Mouse (Mus musculus) liver, embryonic 14.5 days (tissue): ENCODE results near the gene Clk2. TPM values are rescaled to one million over a fixed set of nuclear protein-coding genes. Genes with fewer than 3 reads are reported as not detected.
"Not testable (repeated sequence)": the region's sequence is repeated elsewhere in the genome, so short reads cannot be mapped to it uniquely, and the experiment has no call there.

Experiments
- ATAC-seq: fragments of 200-750 bp; cut with Nextera tagmentation; 2 replicates; pipeline ENCODE4 v1.8.0; 2017; ENCODE audit warnings: moderate number of reproducible peaks, mild to moderate bottlenecking, moderate library complexity; ENCODE audit not compliant: insufficient read depth
- DNase-seq, 3 experiments: peaks; one replicate each; pipeline ENCODE4 v3.0.0-alpha.2; 2012 to 2013; ENCODE audit warnings: low read depth in 3 of 3, low spot score in 3 of 3
- H3K27ac ChIP-seq: fragments of 300-500 bp; sonication (generic); 2 replicates; pipeline ENCODE4 v1.5.1; 2014; ENCODE audit warnings: moderate library complexity, mild to moderate bottlenecking, control low read depth, inconsistent platforms
- H3K27me3 ChIP-seq: fragments of 300-500 bp; sonication (generic); 2 replicates; pipeline ENCODE4 v1.6.1; 2014; ENCODE audit warnings: mild to moderate bottlenecking, low read length, moderate library complexity; ENCODE audit not compliant: control insufficient read depth, insufficient read depth
- H3K36me3 ChIP-seq: fragments of 300-500 bp; sonication (generic); replicated peaks from 2 replicates; pipeline ENCODE4 v1.6.1; 2014; ENCODE audit warnings: low read depth; ENCODE audit not compliant: control insufficient read depth, insufficient read depth
- H3K4me1 ChIP-seq, 2 experiments: fragments of 200-500 bp in 1 of 2; fragments of 300-500 bp in 1 of 2; sonication (generic) in 1 of 2; replicated peaks; 2 replicates each; pipeline ENCODE4 v1.6.1; 2012 to 2014; ENCODE audit warnings: antibody characterized with exemption in 1 of 2, inconsistent platforms in 1 of 2, low read length in 1 of 2; ENCODE audit not compliant: control insufficient read depth in 2 of 2, insufficient read depth in 2 of 2
- H3K4me2 ChIP-seq: fragments of 300-500 bp; sonication (generic); 2 replicates; pipeline ENCODE4 v1.6.1; 2014; ENCODE audit warnings: low read depth, mild to moderate bottlenecking, control low read depth, moderate library complexity
- H3K4me3 ChIP-seq, 2 experiments: fragments of 200-500 bp in 1 of 2; fragments of 300-500 bp in 1 of 2; sonication (generic) in 1 of 2; 2 replicates each; pipeline ENCODE4 v1.5.1; 2012 to 2014; ENCODE audit warnings: low read depth in 2 of 2, low read length in 2 of 2, mild to moderate bottlenecking in 2 of 2, control low read depth in 1 of 2, inconsistent platforms in 1 of 2, moderate library complexity in 1 of 2; ENCODE audit not compliant: insufficient read depth in 1 of 2
- H3K9ac ChIP-seq: fragments of 300-500 bp; sonication (generic); replicated peaks from 2 replicates; pipeline ENCODE4 v1.6.1; 2014; ENCODE audit warnings: mild to moderate bottlenecking, control low read depth, moderate library complexity
- H3K9me3 ChIP-seq: fragments of 300-500 bp; sonication (generic); 2 replicates; pipeline ENCODE4 v1.6.1; 2016; ENCODE audit warnings: low read length, mixed read lengths; ENCODE audit not compliant: control insufficient read depth
- CTCF ChIP-seq: IDR thresholded peaks from 2 replicates; pipeline ENCODE4 v1.5.1; 2016; ENCODE audit warnings: antibody characterized with exemption, low read depth, control low read depth
- EP300 ChIP-seq: IDR thresholded peaks from 2 replicates; pipeline ENCODE4 v1.6.1; 2016; ENCODE audit warnings: antibody characterized with exemption, low read depth
- WGBS: fragments of 180-500 bp; shearing (Covaris S2); extraction: QIAGEN DNeasy Blood & Tissue Kit; methylation state at CpG from one replicate; pipeline ENCODE4 v1.1.7; 2014; ENCODE audit not compliant: insufficient replicate concordance; 5-methylcytosine and 5-hydroxymethylcytosine counted together
- polyA plus RNA-seq, 2 experiments: library from polyadenylated mRNA; depleted of rRNA in 1 of 2; stranded (reverse) in 1 of 2; unstranded in 1 of 2; fragments of >200 nt; fragmentation: Nextera tagmentation in 1 of 2; extraction: Ambion mirVana in 1 of 2; gene quantifications; 2 replicates each; pipeline versions ENCODE4 v1.2.1 to v1.2.3; 2012 to 2014

Clk2 gene
- polyA plus RNA-seq, 2 experiments = 6.7 to 28.8 TPM

- Histone ChIP-seq H3K4me1 (peaks cover 11 to 13% of the 10 kb centered on the region in 2 experiments), H3K36me3 (peaks cover 18% of the 10 kb centered on the region), H3K9me3 (no peaks in the 10 kb centered on the region), H3K27ac (no peak overlapping the region), H3K27me3 (no peaks in the 10 kb centered on the region), H3K9ac (no peak overlapping the region), H3K4me3 (no peak overlapping the region), H3K4me2 (no peak overlapping the region)
- DNase-seq (no peak), ATAC-seq (no peak)
- 79% methylated on average over 13 of the region's 13 CpGs for WGBS
- no peak for TF ChIP-seq EP300
- TF ChIP-seq CTCF = no peak
These were observed 45.6 kb downstream of the Clk2 start for GRCm38 (mm10) chr3:89210162-89210561.

GRCm38 (mm10) chr3:89210731-89211130 is 46.1 kb downstream of the Clk2 start:
- TF ChIP-seq CTCF (no peak), EP300 (no peak)
- WGBS = 63% methylated on average over 7 of the region's 7 CpGs
- no peaks in the 10 kb centered on the region; the same call in 1 of the 2 replicates for H3K27me3 ChIP-seq

GRCm38 (mm10) chr3:89213803-89214530 is 49.4 kb downstream of the Clk2 start:
- Histone ChIP-seq H3K9me3 (no peaks in the 10 kb centered on the region), H3K27me3 (no peaks in the 10 kb centered on the region; the same call in 1 of the 2 replicates), H3K4me3 (peak overlapping the region; percentile 75 to 78), H3K36me3 (peaks cover 4% of the 10 kb centered on the region), H3K4me2 (peak overlapping the region; percentile 74), H3K9ac (peak overlapping the region; percentile 73), H3K4me1 (peaks cover 16 to 19% of the 10 kb centered on the region in 2 experiments), H3K27ac (peak overlapping the region; percentile 5)
- under 1% methylated on average over 69 of the region's 69 CpGs for WGBS
- ATAC-seq = peak; percentile 89
- DNase-seq = peak; percentile 79 to 84 (median 84)
- TF ChIP-seq CTCF (no peak), EP300 (no peak)

More at GRCm38 (mm10) chr3:89210731-89211130, 46.1 kb downstream of the Clk2 start:
- H3K36me3 ChIP-seq = peaks cover 18% of the 10 kb centered on the region
- no peak overlapping the region for H3K9ac ChIP-seq
- peaks cover 15 to 18% of the 10 kb centered on the region in 2 experiments for H3K4me1 ChIP-seq
- no peak overlapping the region for H3K4me2 ChIP-seq
- DNase-seq (no peak), ATAC-seq (no peak)
- no peak overlapping the region for H3K4me3 ChIP-seq
- H3K27ac ChIP-seq = no peak overlapping the region
- no peaks in the 10 kb centered on the region for H3K9me3 ChIP-seq

GRCm38 (mm10) chr3:89214681-89215411 is 50.3 kb downstream of the Clk2 start, which contains the start of gene Thbs3:
Gene Thbs3 (plus strand): TSS chr3:89215180.
- peaks cover 16 to 19% of the 10 kb centered on the region in 2 experiments for H3K4me1 ChIP-seq
- H3K36me3 ChIP-seq = no peaks in the 10 kb centered on the region
- H3K27ac ChIP-seq = peak within 1 kb of the TSS; percentile 5
- TF ChIP-seq CTCF (no peak), EP300 (no peak)
- ATAC-seq (no peak), DNase-seq (no peak)
- no peaks in the 10 kb centered on the region for H3K9me3 ChIP-seq
- H3K4me3 ChIP-seq = peak within 1 kb of the TSS; percentile 75 to 78
- peak within 1 kb of the TSS; percentile 73 for H3K9ac ChIP-seq
- WGBS = 4% methylated on average over 19 of the region's 19 CpGs
- H3K4me2 ChIP-seq = peak within 1 kb of the TSS; percentile 74
- H3K27me3 ChIP-seq = no peaks in the 10 kb centered on the region; the same call in 1 of the 2 replicates

GRCm38 (mm10) chr3:89215853-89216252 is 51.3 kb downstream of the Clk2 start:
- H3K9me3 ChIP-seq = no peaks in the 10 kb centered on the region
- no peaks in the 10 kb centered on the region; the same call in 1 of the 2 replicates for H3K27me3 ChIP-seq
- H3K4me2 ChIP-seq = peak overlapping the region; percentile 23; the same call in 1 of the 2 replicates
- peak; percentile 72 to 75 (median 73) for DNase-seq
- no peaks in the 10 kb centered on the region for H3K36me3 ChIP-seq
- H3K4me1 ChIP-seq = peaks cover 16 to 19% of the 10 kb centered on the region in 2 experiments
- no peak overlapping the region for H3K4me3 ChIP-seq
- 0% methylated on average over 6 of the region's 6 CpGs for WGBS
- no peak overlapping the region for H3K27ac ChIP-seq
- TF ChIP-seq CTCF = peak; percentile 98
- TF ChIP-seq EP300 = no peak
- no peak overlapping the region for H3K9ac ChIP-seq
- 0 out of 2 replicates have a peak, but pooled peaks have one; percentile 7 for ATAC-seq

- H3K4me2 ChIP-seq, H3K36me3 ChIP-seq, DNase-seq, H3K9me3 ChIP-seq, H3K27ac ChIP-seq, H3K27me3 ChIP-seq, H3K9ac ChIP-seq, ATAC-seq, H3K4me3 ChIP-seq: not testable (repeated sequence)
- 47% methylated on average over 7 of the region's 7 CpGs for WGBS
- peaks cover 16 to 19% of the 10 kb centered on the region in 2 experiments for H3K4me1 ChIP-seq
These were observed 51.8 kb downstream of the Clk2 start for GRCm38 (mm10) chr3:89216407-89216806.
